Mouse (Mus musculus) left cerebral cortex, postnatal 4 days (tissue): ENCODE data around the gene Cd59a. TPM values are rescaled to one million over a fixed set of nuclear protein-coding genes. Genes with fewer than 3 reads are reported as not detected.
A peak's percentile ranks its signal among the peaks of the same experiment; 100 is the strongest.
"Not testable (repeated sequence)": the region's sequence is repeated elsewhere in the genome, so short reads cannot be mapped to it uniquely, and the experiment has no call there.

Experiments used
- DNase-seq: peaks from one replicate; pipeline ENCODE4 v3.0.0-alpha.2; 2022
- intact Hi-C: fragments of 180-260 bp; cut with DNase I; formaldehyde crosslinking; loops from one replicate; pipeline ENCODE4 v1.15.1; 2025
- total RNA-seq, 2 experiments: library from RNA; stranded (reverse); gene quantifications; 2 replicates each; pipeline ENCODE4 v1.2.3; 2021

Cd59a gene
- total RNA-seq, 2 experiments from 2014 or later, result 1.6 to 2.5 TPM

GRCm38 (mm10) chr2:104104800-104105199, 9.2 kb downstream of the Cd59a start:
- intact Hi-C loops, result no loop called here

GRCm38 (mm10) chr2:104109021-104109420, 13.4 kb downstream of the Cd59a start:
- intact Hi-C loops, DNase-seq: not testable (repeated sequence)

More at GRCm38 (mm10) chr2:104104800-104105199, 9.2 kb downstream of the Cd59a start:
- no peak for DNase-seq

DNA sequence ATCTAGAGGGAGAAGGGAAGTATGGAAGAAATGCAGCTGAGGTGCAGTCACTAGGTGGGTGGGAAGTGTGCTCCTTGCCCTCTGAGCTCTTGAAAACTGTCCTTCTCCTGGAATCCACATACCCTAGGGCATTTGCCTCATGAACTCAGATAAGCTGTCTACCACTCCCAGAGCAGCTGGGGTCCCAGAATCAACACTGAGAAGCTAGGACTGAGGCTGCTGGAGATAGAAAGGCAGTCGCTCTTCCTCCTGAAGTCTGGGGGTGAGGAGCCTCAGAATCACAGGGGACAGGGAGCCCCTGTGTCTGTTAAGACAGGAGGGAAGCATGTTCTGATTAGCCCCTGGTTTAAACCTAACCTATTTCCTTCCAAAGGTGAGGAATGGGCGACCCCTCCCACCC, 13.9 kb downstream of the Cd59a start:
- intact Hi-C loops, result no loop called here
- no peak for DNase-seq

DNA sequence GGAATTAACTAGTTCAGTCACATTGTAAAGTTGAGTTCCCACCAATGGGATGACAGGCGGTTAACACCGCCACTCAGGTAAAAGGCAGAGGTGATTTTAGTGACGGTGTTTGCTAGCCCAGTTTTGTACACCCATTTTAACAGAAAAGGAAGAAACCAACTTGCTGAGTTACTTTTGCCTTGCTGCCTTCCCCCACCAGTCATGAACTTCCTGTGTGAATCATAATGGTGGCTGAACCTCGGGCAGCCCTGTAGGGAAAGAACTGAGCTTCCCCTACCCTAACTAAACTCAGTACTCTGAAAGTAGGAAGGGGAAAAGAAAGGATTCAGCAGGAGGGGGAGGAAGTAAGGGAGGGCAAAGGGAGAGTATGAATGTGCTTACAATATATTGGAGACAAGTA, 14.4 kb downstream of the Cd59a start:
- intact Hi-C loops, result no loop called here
- no peak for DNase-seq

DNA sequence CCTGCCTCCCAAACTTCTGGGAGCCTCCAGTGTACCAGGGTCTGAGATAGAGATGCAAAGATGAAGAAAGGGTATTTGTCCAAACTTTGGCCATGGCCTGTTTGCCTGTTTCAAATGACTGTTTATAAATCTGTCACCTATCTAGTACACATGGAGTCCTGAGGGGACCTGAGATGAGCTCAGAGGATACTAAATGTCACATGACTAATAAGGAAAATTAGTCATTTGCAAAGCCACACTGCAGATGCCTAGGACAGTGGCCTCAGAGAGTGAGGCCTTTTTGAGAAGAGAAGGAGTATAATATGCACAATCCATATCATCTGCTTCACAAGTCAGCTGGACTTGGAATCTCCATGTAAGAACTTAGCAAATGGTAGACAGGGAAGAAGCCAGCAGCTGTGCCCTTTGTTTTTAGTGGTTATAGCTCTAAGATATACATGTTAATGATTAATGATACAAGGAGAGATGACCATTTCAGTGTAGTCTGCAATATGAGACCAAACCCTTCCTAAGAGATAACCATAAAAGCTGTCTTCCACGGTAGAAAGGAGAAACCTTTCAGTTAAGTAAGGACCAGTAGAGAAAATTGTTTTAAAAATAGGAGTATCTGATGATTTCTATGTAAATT, 15.7 kb downstream of the Cd59a start:
- DNase-seq, intact Hi-C loops: not testable (repeated sequence)

DNA sequence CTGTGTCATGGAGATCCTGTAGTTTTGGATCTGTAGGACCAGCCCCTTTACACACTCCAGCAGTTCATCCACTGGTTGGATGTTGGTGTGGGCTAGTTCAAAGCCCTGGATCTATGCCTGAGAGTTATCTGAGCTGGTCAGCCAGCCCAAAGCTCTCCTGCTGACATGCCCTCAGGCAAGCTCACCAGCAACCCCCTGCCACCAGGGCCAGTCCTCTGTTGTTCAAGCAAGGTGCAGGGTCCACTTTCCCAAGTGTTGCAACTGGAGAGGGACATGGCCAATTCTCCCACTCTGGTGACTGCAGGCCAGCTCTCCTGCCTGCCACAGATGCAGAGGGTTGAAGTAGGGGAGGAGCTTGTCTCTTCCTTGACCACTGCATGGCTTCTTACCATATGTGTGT, 18.0 kb downstream of the Cd59a start:
- intact Hi-C loops, DNase-seq: not testable (repeated sequence)

GRCm38 (mm10) chr2:104114898-104115297, 19.3 kb downstream of the Cd59a start:
- intact Hi-C loops, result no loop called here
- DNase-seq, result no peak

DNA sequence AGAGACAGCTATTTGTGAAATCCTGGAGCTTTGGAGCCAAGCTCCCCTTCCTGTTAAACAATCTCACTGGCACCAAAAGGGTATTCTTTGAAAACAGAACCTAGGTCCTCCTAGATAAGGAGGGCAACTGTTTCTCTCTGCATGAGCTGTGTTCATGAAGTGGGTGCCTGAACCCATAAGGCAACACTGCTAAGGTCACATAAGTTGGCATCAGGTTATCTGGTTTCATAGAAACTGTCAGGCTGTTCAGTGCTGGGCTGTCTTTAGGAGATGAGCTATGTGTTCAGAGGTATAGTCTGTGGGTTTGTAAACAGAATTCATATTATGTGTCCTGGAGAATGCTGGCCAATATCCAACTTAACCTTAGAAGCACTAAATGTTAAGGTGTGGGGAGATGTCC, 21.6 kb downstream of the Cd59a start:
- DNase-seq, intact Hi-C loops: not testable (repeated sequence)

DNA sequence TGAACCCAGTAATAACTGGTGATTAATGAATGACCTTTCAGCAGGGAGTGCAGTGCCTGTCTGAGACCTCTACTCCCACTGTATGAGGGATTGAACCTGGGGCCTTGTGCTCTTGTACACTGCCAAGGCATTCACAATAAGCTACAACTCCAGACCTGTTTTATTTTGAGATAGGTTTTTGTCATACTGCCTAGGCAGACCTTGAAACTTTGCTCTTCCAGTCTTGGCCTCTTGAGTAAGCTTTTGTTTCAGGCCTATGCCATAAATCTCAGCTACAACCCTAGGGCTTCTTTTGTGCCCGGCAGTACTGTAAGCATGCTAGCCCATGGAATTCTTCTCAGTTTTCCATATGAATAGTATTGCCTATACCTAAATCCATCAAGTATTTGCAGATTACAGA, 23.5 kb downstream of the Cd59a start:
- intact Hi-C loops, result loop anchor here (2.0 kb wide), 1 partner anchor 36 kb away; no protein-coding TSS in a partner anchor
- no peak for DNase-seq

DNA sequence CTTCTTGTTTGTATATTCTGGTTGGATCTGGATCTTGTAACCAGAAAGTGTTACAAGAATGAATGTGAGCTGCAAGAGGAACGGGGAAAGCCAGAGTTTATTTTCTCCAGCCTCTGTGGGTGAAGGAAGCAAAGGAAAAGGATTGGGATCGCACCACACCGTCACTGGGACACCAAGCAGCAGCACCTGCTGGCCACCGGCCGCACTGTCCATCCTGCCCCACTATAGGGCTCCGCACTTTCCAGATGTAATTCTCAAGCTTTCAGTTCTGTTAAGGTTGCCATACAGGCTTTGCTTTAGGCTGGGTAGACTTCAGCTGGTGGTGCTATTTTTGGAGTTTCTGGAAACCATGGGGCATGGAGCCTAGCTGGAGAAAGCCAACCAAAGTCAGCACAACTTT, 24.7 kb downstream of the Cd59a start:
- intact Hi-C loops, result no loop called here
- DNase-seq, result no peak

DNA sequence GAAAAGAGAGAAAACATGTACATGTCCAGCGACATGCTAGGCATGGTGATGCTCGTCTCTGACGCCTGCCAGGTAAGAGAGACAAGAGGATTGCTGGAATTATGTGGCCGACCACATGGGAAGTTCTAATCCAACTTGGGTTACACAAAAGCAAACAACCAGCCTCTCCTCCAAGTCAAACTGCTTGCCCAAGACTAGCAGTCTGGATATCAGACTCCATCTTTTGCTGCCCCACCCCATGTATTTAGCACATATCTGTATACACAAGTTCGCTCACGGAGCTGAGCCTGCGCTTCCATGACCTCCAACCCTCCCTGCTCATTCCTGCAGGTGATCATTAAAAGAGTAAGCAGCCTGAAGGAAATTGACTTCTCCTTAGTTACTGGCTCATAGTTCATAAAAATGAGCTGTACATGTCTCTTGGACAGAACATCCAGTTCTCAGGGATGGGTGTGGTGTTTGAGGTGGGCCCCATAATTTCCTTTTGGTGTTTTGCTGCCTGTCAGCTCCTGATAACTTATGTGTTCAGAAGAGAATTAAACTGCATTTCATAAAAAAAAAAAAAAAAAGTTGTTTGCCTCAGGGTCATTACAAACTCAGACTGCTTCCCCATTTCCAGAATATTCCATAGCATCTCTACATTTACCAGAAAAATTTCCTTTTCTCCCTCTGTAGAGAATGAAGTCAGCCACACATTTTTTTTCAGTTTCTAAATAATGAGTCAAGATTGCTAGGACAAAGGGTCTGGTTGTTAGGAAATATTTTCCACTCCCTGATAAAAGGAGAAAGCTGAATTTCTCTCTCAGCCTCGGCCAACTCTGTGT, 26.3 kb downstream of the Cd59a start:
- DNase-seq, result no peak

DNA sequence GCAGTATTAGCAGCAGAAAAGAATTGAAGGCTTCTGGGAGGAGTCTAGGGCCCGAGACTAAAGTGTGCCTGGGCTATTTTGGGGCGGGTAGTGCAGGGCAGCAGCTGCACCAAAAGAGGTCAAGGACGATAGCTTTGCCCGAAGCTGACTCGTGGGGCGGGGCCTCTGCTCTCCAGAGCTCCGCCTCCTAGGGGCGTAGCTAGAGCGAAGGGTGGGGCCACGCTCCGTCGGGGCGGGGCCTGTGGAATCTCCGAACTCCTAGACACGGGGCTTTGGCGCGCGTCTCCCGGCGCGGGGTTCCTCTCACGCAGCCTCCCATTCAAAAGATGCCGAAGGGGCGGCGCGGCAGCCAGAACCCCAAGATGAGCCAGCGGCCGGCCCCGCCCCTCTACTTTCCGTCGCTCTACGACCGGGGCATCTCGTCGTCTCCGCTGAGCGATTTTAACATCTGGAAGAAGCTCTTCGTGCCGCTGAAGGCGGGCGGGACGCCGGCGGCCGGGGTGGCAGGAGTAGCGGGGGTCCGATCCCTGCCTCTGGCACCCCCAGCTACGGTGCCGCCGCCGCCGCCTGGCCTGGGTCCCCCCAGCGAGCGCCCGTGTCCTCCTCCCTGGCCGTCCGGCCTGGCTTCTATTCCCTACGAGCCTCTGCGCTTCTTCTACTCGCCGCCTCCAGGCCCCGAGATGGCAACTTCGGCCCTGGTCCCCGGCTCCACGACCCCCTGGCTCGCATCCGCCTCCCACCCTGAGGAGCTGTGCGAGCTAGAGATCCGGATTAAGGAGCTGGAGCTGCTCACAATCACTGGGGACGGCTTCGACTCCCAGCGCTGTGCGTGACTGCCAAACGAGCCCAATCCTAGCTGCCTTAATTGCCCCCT, 27.1 kb downstream of the Cd59a start, which contains the start of gene A930018P22Rik:
A930018P22Rik (plus strand) TSS at position 265 of the 874 bp plus-strand sequence.
- peak; percentile 89 for DNase-seq
- intact Hi-C loops, result no loop called here

More for the DNA sequence above, 26.3 kb downstream of the Cd59a start:
- intact Hi-C loops, result no loop called here

GRCm38 (mm10) chr2:104123540-104123939, 27.9 kb downstream of the Cd59a start:
- intact Hi-C loops, result no loop called here
- DNase-seq, result no peak

- DNase-seq, result no peak
- intact Hi-C loops, result no loop called here
Measured at GRCm38 (mm10) chr2:104124071-104124470, 28.5 kb downstream of the Cd59a start.

DNA sequence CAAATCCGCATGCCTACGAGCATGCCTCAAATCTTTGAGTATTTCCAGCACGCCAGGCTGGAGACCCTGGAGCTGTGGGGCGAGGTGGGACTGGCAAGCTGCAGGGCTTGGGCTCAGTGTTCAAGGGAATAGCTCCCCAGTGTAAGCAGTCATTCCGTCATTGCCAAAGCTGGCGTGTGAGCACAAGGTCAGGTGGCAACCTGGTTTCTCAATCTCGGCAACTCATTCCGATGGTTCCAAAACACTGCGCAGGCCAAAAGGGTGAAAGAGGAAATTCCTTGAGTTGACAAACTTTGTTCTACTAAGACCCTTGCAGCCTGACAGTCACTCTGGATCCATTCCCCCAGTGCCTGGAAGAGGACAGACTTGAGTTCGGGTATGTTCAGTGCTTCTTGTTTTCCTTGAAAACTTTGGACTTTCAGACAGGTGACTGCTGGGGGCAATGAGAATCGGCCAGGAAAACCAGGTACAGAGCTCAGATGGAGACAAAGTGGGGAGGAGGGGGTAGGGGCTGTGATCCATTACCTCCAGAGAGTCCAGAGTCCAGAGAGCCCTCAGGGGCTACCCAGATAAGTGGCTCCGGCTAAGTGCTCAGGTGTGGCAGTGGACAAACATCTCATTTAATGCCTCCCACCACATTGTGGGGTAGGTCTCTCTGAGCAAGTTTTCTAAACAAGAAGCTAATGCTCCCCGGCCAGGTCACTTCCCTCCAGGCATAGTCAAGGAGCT, 33.4 kb downstream of the Cd59a start:
- intact Hi-C loops, result no loop called here
- DNase-seq, result no peak

GRCm38 (mm10) chr2:104130165-104130564, 34.6 kb downstream of the Cd59a start:
- no peak for DNase-seq
- intact Hi-C loops, result loop anchor here (5.0 kb wide), 2 partner anchors 292 to 452 kb away; no protein-coding TSS in a partner anchor

DNA sequence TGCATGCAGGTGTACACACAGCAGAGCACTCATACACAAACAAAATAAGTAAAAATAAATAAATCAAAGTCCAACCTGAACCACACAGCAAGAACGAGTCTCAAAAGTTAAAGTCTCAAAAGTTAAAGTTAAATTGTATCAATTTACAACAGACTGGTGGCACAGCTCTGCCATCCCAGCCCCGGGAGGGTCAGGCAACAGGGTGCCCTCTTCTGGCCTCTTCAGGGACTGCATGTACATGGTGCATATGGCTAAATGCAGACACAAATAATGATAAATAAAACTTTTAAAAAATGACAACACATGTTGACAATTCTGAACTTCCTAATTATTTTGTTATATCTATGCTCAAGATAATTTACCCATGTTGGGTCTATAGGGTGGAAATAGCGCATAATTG, 35.4 kb downstream of the Cd59a start:
- peak; percentile 48 for DNase-seq
- intact Hi-C loops, result loop anchor here (5.0 kb wide), 2 partner anchors 291 to 451 kb away; no protein-coding TSS in a partner anchor

GRCm38 (mm10) chr2:104132266-104132859, 36.8 kb downstream of the Cd59a start:
- intact Hi-C loops, result loop anchor here (5.0 kb wide), 2 partner anchors 290 to 450 kb away; no protein-coding TSS in a partner anchor
- no peak for DNase-seq

GRCm38 (mm10) chr2:104133042-104133810, 37.6 kb downstream of the Cd59a start:
- intact Hi-C loops, result loop anchor here (5.0 kb wide), 2 partner anchors 289 to 449 kb away; no protein-coding TSS in a partner anchor
- DNase-seq, result no peak
